Mouse (Mus musculus): ENCODE data around the gene Ccnd3. TPM values are rescaled to one million over a fixed set of nuclear protein-coding genes. Genes with fewer than 3 reads are reported as not detected.

Gene Ccnd3
- polyA plus RNA-seq, 1 experiment = 148 TPM

DNA sequence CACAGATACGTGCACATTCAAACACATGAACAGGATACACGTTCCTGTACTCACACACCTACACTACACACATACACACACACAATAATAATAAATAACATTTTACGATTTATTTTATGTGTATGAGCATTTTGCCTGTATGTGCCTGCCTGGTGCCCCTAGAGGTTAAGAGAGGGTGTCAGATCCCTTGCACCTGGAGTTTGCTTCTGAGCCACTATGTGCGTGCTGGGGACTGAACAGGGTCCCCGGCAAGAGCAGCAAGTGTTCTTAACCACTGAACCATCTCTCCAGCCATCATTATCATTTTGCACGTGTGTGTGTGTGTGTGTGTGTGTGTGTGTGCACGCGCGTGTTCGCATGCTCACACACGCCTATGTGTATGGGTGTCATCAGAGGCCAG, 24.7 kb downstream of the Ccnd3 start:
- Histone ChIP-seq H3K27ac (ENCODE audit: insufficient read depth, low read depth, low read length) (no peak overlapping the region), H3K36me3 (ENCODE audit: control insufficient read depth, insufficient read depth, low read length) (no peaks in the 10 kb centered on the region), H3K4me3 (ENCODE audit: insufficient read depth, low read depth, low read length) (no peak overlapping the region), H3K4me1 (ENCODE audit: control insufficient read depth, insufficient read depth, low read length) (no peaks in the 10 kb centered on the region), H3K27me3 (replicated peaks; ENCODE audit: control insufficient read depth, insufficient read depth, low read length) (no peaks in the 10 kb centered on the region)
- no peak for DNase-seq
- 92% methylated on average over 11 of the region's 11 CpGs for WGBS
- no peak for TF ChIP-seq POLR2A (IDR thresholded peaks at IDR 0.05; ENCODE audit: low read depth, low read length)
- TF ChIP-seq CTCF (conservative IDR thresholded peaks at IDR 0.05; ENCODE audit: insufficient read depth, insufficient read length, low read depth, low read length) = no peak

DNA sequence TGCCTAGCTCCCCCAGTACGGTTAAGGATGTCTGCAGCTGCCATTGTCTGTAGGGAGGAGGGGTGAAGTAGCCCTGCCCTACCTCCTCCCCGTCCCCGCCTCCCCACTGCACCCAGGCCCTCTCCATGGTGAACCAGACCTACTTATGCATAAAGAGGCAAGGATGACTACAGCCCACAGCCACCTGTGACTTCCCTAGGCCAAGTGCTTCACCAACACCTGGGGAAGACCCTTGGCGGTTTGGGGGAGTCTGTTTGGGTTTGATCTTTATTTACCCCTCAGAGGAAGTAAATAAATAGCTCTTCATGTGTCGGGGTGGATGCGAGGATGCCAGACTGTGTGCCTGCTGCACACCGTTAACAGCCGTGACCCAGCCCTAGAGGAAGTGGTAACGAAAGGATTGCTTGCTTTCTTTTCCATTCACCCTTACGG, 26.6 kb downstream of the Ccnd3 start:
- no peak for DNase-seq
- WGBS = 87% methylated on average over 10 of the region's 10 CpGs
- H3K27me3 ChIP-seq (replicated peaks; ENCODE audit: control insufficient read depth, insufficient read depth, low read length) = no peaks in the 10 kb centered on the region
- no peaks in the 10 kb centered on the region for H3K36me3 ChIP-seq (ENCODE audit: control insufficient read depth, insufficient read depth, low read length)
- H3K4me3 ChIP-seq (ENCODE audit: insufficient read depth, low read depth, low read length) = no peak overlapping the region
- H3K27ac ChIP-seq (ENCODE audit: insufficient read depth, low read depth, low read length) = no peak overlapping the region
- H3K4me1 ChIP-seq (ENCODE audit: control insufficient read depth, insufficient read depth, low read length) = no peaks in the 10 kb centered on the region
- TF ChIP-seq POLR2A (IDR thresholded peaks at IDR 0.05; ENCODE audit: low read depth, low read length) (no peak), CTCF (conservative IDR thresholded peaks at IDR 0.05; ENCODE audit: insufficient read depth, insufficient read length, low read depth, low read length) (no peak)

DNA sequence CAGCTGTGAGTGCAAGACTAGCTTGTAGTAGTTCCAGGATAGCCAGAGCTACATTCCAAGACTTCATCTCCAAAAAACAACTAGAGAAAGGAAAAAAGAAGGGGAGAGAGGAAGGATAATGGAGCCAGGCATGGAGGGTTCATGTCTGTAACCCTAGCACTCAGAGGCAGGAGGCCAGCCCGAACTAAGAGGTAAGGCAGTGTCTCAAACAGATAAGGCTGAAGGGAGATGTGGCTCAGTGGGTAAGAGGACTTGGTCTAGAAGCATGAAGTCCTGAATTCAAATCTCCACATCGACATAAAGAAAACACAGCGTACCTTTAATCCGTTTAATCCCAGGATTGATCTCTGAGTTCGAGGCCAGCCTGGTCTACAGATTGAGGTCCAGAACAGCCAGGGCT, 27.5 kb downstream of the Ccnd3 start:
- H3K36me3 ChIP-seq (ENCODE audit: control insufficient read depth, insufficient read depth, low read length) = no peaks in the 10 kb centered on the region
- TF ChIP-seq POLR2A (IDR thresholded peaks at IDR 0.05; ENCODE audit: low read depth, low read length) (no peak), CTCF (conservative IDR thresholded peaks at IDR 0.05; ENCODE audit: insufficient read depth, insufficient read length, low read depth, low read length) (no peak)
- H3K27ac ChIP-seq (ENCODE audit: insufficient read depth, low read depth, low read length) = no peak overlapping the region
- no peak overlapping the region for H3K4me3 ChIP-seq (ENCODE audit: insufficient read depth, low read depth, low read length)
- H3K4me1 ChIP-seq (ENCODE audit: control insufficient read depth, insufficient read depth, low read length) = no peaks in the 10 kb centered on the region
- H3K27me3 ChIP-seq (replicated peaks; ENCODE audit: control insufficient read depth, insufficient read depth, low read length) = no peaks in the 10 kb centered on the region
- 99% methylated on average over 5 of the region's 5 CpGs for WGBS
- DNase-seq = no peak

DNA sequence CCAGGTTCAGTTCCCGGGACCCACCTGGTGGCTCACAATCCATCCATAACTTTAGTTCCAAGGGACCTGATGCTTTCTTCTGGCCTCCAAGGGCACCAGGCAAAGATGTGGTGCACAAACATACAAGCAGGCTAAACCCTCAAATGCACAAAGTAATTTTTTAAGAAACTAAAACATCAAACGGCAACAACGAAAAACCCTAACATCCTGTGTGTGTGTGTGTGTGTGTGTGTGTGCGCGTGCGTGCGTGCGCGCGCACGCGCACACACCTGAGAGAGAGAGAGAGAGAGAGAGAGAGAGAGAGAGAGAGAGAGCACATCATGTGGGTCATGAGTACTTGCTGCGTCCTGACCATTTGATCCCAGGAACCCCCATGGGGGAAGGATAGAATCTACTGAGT, 28.8 kb downstream of the Ccnd3 start:
- H3K27me3 ChIP-seq (replicated peaks; ENCODE audit: control insufficient read depth, insufficient read depth, low read length) = no peaks in the 10 kb centered on the region
- no peak for DNase-seq

DNA sequence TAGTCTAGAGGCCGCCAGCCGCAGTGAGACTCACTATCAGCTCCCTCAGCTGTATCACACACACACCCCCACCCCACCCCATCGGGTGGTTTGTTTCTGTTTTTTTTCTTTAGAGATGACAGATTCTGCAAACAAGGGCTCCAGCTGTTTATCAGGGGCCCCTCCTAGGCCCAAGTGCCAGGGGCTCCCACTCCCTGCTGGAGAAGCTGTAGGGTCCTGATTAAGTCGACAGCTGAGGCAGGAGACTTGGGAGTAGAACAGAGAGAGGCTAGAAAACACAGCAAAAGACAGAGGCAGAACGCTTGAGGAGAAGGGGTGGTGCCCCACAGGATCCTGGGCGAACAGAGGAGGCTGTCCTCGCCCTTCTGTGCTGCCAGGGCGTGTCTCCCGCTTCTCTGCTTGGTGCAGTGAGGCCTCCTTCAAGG, 31.0 kb downstream of the Ccnd3 start:
- H3K27me3 ChIP-seq (replicated peaks; ENCODE audit: control insufficient read depth, insufficient read depth, low read length) = no peaks in the 10 kb centered on the region
- TF ChIP-seq POLR2A (IDR thresholded peaks at IDR 0.05; ENCODE audit: low read depth, low read length) (no peak), CTCF (conservative IDR thresholded peaks at IDR 0.05; ENCODE audit: insufficient read depth, insufficient read length, low read depth, low read length) (no peak)
- DNase-seq = no peak
- H3K4me1 ChIP-seq (ENCODE audit: control insufficient read depth, insufficient read depth, low read length) = no peaks in the 10 kb centered on the region
- WGBS = 84% methylated on average over 9 of the region's 9 CpGs
- H3K36me3 ChIP-seq (ENCODE audit: control insufficient read depth, insufficient read depth, low read length) = no peaks in the 10 kb centered on the region
- H3K4me3 ChIP-seq (ENCODE audit: insufficient read depth, low read depth, low read length) = no peak overlapping the region
- H3K27ac ChIP-seq (ENCODE audit: insufficient read depth, low read depth, low read length) = no peak overlapping the region

More for the DNA sequence above, 28.8 kb downstream of the Ccnd3 start:
- H3K36me3 ChIP-seq (ENCODE audit: control insufficient read depth, insufficient read depth, low read length) = no peaks in the 10 kb centered on the region
- H3K4me1 ChIP-seq (ENCODE audit: control insufficient read depth, insufficient read depth, low read length) = no peaks in the 10 kb centered on the region
- no peak overlapping the region for H3K4me3 ChIP-seq (ENCODE audit: insufficient read depth, low read depth, low read length)
- WGBS = 95% methylated on average over 13 of the region's 13 CpGs
- TF ChIP-seq CTCF (conservative IDR thresholded peaks at IDR 0.05; ENCODE audit: insufficient read depth, insufficient read length, low read depth, low read length) (no peak), POLR2A (IDR thresholded peaks at IDR 0.05; ENCODE audit: low read depth, low read length) (no peak)
- H3K27ac ChIP-seq (ENCODE audit: insufficient read depth, low read depth, low read length) = no peak overlapping the region

DNA sequence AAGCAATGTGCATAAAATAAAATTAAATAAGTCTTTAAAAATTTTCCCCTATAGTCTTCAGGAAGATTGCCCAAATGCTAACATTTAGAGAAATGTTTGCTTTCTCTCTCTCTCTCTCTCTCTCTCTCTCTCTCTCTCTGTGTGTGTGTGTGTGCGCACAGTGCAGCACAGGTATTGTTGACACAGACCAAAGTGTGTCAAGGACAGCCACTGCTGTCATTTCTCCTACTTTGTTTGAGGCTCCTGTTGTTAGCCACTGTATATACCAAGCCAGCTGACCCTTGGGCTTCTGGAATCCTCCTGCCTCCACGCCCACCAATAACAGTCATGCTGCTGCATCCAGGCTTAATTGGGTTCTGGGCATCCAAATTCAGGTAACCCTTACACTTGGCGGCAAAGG, 33.2 kb downstream of the Ccnd3 start:
- DNase-seq = no peak
- no peaks in the 10 kb centered on the region for H3K36me3 ChIP-seq (ENCODE audit: control insufficient read depth, insufficient read depth, low read length)
- no peaks in the 10 kb centered on the region for H3K27me3 ChIP-seq (replicated peaks; ENCODE audit: control insufficient read depth, insufficient read depth, low read length)
- no peaks in the 10 kb centered on the region for H3K4me1 ChIP-seq (ENCODE audit: control insufficient read depth, insufficient read depth, low read length)
- H3K4me3 ChIP-seq (ENCODE audit: insufficient read depth, low read depth, low read length) = no peak overlapping the region
- TF ChIP-seq POLR2A (IDR thresholded peaks at IDR 0.05; ENCODE audit: low read depth, low read length) (no peak), CTCF (conservative IDR thresholded peaks at IDR 0.05; ENCODE audit: insufficient read depth, insufficient read length, low read depth, low read length) (no peak)
- 86% methylated on average over 3 of the region's 3 CpGs for WGBS
- no peak overlapping the region for H3K27ac ChIP-seq (ENCODE audit: insufficient read depth, low read depth, low read length)

DNA sequence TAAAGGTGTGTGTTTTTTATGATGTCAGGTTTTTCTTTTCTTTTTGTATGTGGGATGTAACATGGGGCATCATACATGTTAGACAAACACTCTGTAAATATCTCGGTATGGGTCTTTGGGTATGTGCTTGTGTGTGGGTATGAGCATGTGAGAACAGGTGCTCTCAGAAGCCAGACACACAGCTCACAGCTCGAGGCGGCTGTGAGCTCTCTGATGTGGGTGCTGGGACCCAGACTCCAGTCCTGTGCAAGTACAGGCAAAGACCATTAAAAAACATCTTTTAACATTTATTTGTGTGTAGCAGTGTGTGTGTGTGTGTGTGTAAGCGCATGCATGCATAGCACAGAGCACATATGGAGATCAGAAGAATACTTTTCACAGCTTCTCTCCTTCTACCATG, 34.3 kb downstream of the Ccnd3 start:
- no peak for DNase-seq
- Histone ChIP-seq H3K4me3 (ENCODE audit: insufficient read depth, low read depth, low read length) (no peak overlapping the region), H3K4me1 (ENCODE audit: control insufficient read depth, insufficient read depth, low read length) (no peaks in the 10 kb centered on the region), H3K27me3 (replicated peaks; ENCODE audit: control insufficient read depth, insufficient read depth, low read length) (no peaks in the 10 kb centered on the region), H3K27ac (ENCODE audit: insufficient read depth, low read depth, low read length) (no peak overlapping the region), H3K36me3 (ENCODE audit: control insufficient read depth, insufficient read depth, low read length) (no peaks in the 10 kb centered on the region)
- 90% methylated on average over 4 of the region's 4 CpGs for WGBS
- TF ChIP-seq CTCF (conservative IDR thresholded peaks at IDR 0.05; ENCODE audit: insufficient read depth, insufficient read length, low read depth, low read length) = no peak
- no peak for TF ChIP-seq POLR2A (IDR thresholded peaks at IDR 0.05; ENCODE audit: low read depth, low read length)

DNA sequence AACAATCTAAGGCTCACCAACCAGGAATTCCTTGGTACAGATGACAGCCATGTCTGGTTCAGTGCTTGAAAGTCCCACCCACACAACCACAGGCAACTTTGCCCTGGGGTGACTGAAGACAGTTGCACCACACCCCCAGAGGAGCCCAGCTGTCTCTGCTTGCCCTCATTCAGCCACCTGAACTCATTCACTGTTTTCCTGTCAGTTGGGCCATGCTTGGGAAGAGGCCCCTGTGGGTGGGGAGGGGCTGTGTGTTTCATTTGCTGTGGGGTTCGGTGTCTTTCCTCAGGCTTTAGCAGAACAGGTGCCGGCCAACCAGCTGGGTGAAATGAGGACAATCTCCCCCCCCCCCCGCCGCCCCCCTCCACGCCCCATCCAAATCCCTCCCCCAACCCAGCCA, 37.2 kb downstream of the Ccnd3 start:
- H3K27ac ChIP-seq (ENCODE audit: insufficient read depth, low read depth, low read length) = no peak overlapping the region
- TF ChIP-seq POLR2A (IDR thresholded peaks at IDR 0.05; ENCODE audit: low read depth, low read length) (no peak), CTCF (conservative IDR thresholded peaks at IDR 0.05; ENCODE audit: insufficient read depth, insufficient read length, low read depth, low read length) (no peak)
- no peak for DNase-seq
- no peaks in the 10 kb centered on the region for H3K4me1 ChIP-seq (ENCODE audit: control insufficient read depth, insufficient read depth, low read length)
- H3K36me3 ChIP-seq (ENCODE audit: control insufficient read depth, insufficient read depth, low read length) = no peaks in the 10 kb centered on the region
- no peak overlapping the region for H3K4me3 ChIP-seq (ENCODE audit: insufficient read depth, low read depth, low read length)
- 67% methylated on average over 5 of the region's 5 CpGs for WGBS
- H3K27me3 ChIP-seq (replicated peaks; ENCODE audit: control insufficient read depth, insufficient read depth, low read length) = no peaks in the 10 kb centered on the region
